Mouse (Mus musculus): ENCODE data around the gene Ano3. TPM values are rescaled to one million over a fixed set of nuclear protein-coding genes. Genes with fewer than 3 reads are reported as not detected.

The Ano3 gene
- total RNA-seq, 1 experiment, result 3.9 TPM

- in situ Hi-C loops (cut with MboI; ENCODE audit: low sequenced_read_pairs in 2 of 2, unreplicated experiment in 2 of 2), result no loop called here
- DNase-seq (ENCODE audit: low read depth, low spot score), result no peak
- TF ChIP-seq CHD2 (IDR thresholded peaks at IDR 0.05; ENCODE audit: low read depth, low read length), result no peak
- no peak for TF ChIP-seq MAFK (IDR thresholded peaks at IDR 0.05; ENCODE audit: insufficient read depth, low read depth, low read length)
- no peak for TF ChIP-seq ZNF384 (IDR thresholded peaks at IDR 0.05; ENCODE audit: low read depth, low read length)
- TF ChIP-seq ZC3H11A (IDR thresholded peaks at IDR 0.05; ENCODE audit: borderline replicate concordance, low read depth, low read length), result no peak
- no peak for TF ChIP-seq HCFC1 (IDR thresholded peaks at IDR 0.05; ENCODE audit: borderline replicate concordance, insufficient read depth, low read length)
These were observed 41.2 kb downstream of the Ano3 start for GRCm38 (mm10) chr2:110909506-110909905.

GRCm38 (mm10) chr2:110906473-110906872 is 44.2 kb downstream of the Ano3 start:
- no peaks in the 10 kb centered on the region for H3K9me3 ChIP-seq (ENCODE audit: control insufficient read depth, insufficient read depth, low read depth, low read length)
- H3K27ac ChIP-seq (ENCODE audit: insufficient read depth, low read depth, low read length, poor library complexity, severe bottlenecking), result no peak overlapping the region
- in situ Hi-C loops (cut with MboI; ENCODE audit: low sequenced_read_pairs in 2 of 2, unreplicated experiment in 2 of 2), result no loop called here
- H3K4me3 ChIP-seq (ENCODE audit: insufficient read depth in 1 of 2, low read depth in 1 of 2, low read length in 2 of 2, poor library complexity in 1 of 2, severe bottlenecking in 1 of 2), result no peak overlapping the region
- H3K36me3 ChIP-seq (ENCODE audit: control insufficient read depth, insufficient read depth, low read length, poor library complexity, severe bottlenecking), result no peaks in the 10 kb centered on the region
- TF ChIP-seq ZC3H11A (IDR thresholded peaks at IDR 0.05; ENCODE audit: borderline replicate concordance, low read depth, low read length) (no peak), ZNF384 (IDR thresholded peaks at IDR 0.05; ENCODE audit: low read depth, low read length) (no peak), CHD2 (IDR thresholded peaks at IDR 0.05; ENCODE audit: low read depth, low read length) (no peak), HCFC1 (IDR thresholded peaks at IDR 0.05; ENCODE audit: borderline replicate concordance, insufficient read depth, low read length) (no peak), MAFK (IDR thresholded peaks at IDR 0.05; ENCODE audit: insufficient read depth, low read depth, low read length) (no peak)
- no peak overlapping the region for H3K9ac ChIP-seq (ENCODE audit: insufficient read depth, low read depth, low read length, poor library complexity, severe bottlenecking)
- no peaks in the 10 kb centered on the region for H3K4me1 ChIP-seq (ENCODE audit: control insufficient read depth in 2 of 2, insufficient read depth in 2 of 2, low read length in 2 of 2, poor library complexity in 1 of 2)
- no peak for DNase-seq (ENCODE audit: low read depth, low spot score)

More at GRCm38 (mm10) chr2:110909506-110909905, 41.2 kb downstream of the Ano3 start:
- Histone ChIP-seq H3K4me1 (ENCODE audit: control insufficient read depth in 2 of 2, insufficient read depth in 2 of 2, low read length in 2 of 2, poor library complexity in 1 of 2) (no peaks in the 10 kb centered on the region), H3K9me3 (ENCODE audit: control insufficient read depth, insufficient read depth, low read depth, low read length) (no peaks in the 10 kb centered on the region), H3K4me3 (ENCODE audit: insufficient read depth in 1 of 2, low read depth in 1 of 2, low read length in 2 of 2, poor library complexity in 1 of 2, severe bottlenecking in 1 of 2) (no peak overlapping the region), H3K27ac (ENCODE audit: insufficient read depth, low read depth, low read length, poor library complexity, severe bottlenecking) (no peak overlapping the region), H3K36me3 (ENCODE audit: control insufficient read depth, insufficient read depth, low read length, poor library complexity, severe bottlenecking) (no peaks in the 10 kb centered on the region), H3K9ac (ENCODE audit: insufficient read depth, low read depth, low read length, poor library complexity, severe bottlenecking) (no peak overlapping the region)

GRCm38 (mm10) chr2:110896477-110897270 is 54.0 kb downstream of the Ano3 start:
- no peak overlapping the region for H3K4me3 ChIP-seq (ENCODE audit: insufficient read depth in 1 of 2, low read depth in 1 of 2, low read length in 2 of 2, poor library complexity in 1 of 2, severe bottlenecking in 1 of 2)
- no peaks in the 10 kb centered on the region for H3K36me3 ChIP-seq (ENCODE audit: control insufficient read depth, insufficient read depth, low read length, poor library complexity, severe bottlenecking)
- H3K9me3 ChIP-seq (ENCODE audit: control insufficient read depth, insufficient read depth, low read depth, low read length), result no peaks in the 10 kb centered on the region
- in situ Hi-C loops (cut with MboI; ENCODE audit: low sequenced_read_pairs in 2 of 2, unreplicated experiment in 2 of 2), result no loop called here
- no peak for DNase-seq (ENCODE audit: low read depth, low spot score)
- TF ChIP-seq HCFC1 (IDR thresholded peaks at IDR 0.05; ENCODE audit: borderline replicate concordance, insufficient read depth, low read length) (no peak), ZC3H11A (IDR thresholded peaks at IDR 0.05; ENCODE audit: borderline replicate concordance, low read depth, low read length) (no peak), ZNF384 (IDR thresholded peaks at IDR 0.05; ENCODE audit: low read depth, low read length) (no peak), MAFK (IDR thresholded peaks at IDR 0.05; ENCODE audit: insufficient read depth, low read depth, low read length) (no peak), CHD2 (IDR thresholded peaks at IDR 0.05; ENCODE audit: low read depth, low read length) (no peak)
- no peak overlapping the region for H3K27ac ChIP-seq (ENCODE audit: insufficient read depth, low read depth, low read length, poor library complexity, severe bottlenecking)
- H3K9ac ChIP-seq (ENCODE audit: insufficient read depth, low read depth, low read length, poor library complexity, severe bottlenecking), result no peak overlapping the region
- H3K4me1 ChIP-seq (ENCODE audit: control insufficient read depth in 2 of 2, insufficient read depth in 2 of 2, low read length in 2 of 2, poor library complexity in 1 of 2), result no peaks in the 10 kb centered on the region

- in situ Hi-C loops (cut with MboI; ENCODE audit: low sequenced_read_pairs in 2 of 2, unreplicated experiment in 2 of 2), result no loop called here
- no peak for DNase-seq (ENCODE audit: low read depth, low spot score)
- no peak overlapping the region for H3K27ac ChIP-seq (ENCODE audit: insufficient read depth, low read depth, low read length, poor library complexity, severe bottlenecking)
These were observed 79.1 kb downstream of the Ano3 start for GRCm38 (mm10) chr2:110871650-110872049.

More at GRCm38 (mm10) chr2:110871650-110872049, 79.1 kb downstream of the Ano3 start:
- TF ChIP-seq HCFC1 (IDR thresholded peaks at IDR 0.05; ENCODE audit: borderline replicate concordance, insufficient read depth, low read length) (no peak), CHD2 (IDR thresholded peaks at IDR 0.05; ENCODE audit: low read depth, low read length) (no peak), ZC3H11A (IDR thresholded peaks at IDR 0.05; ENCODE audit: borderline replicate concordance, low read depth, low read length) (no peak), ZNF384 (IDR thresholded peaks at IDR 0.05; ENCODE audit: low read depth, low read length) (no peak), MAFK (IDR thresholded peaks at IDR 0.05; ENCODE audit: insufficient read depth, low read depth, low read length) (no peak)
- no peak overlapping the region for H3K9ac ChIP-seq (ENCODE audit: insufficient read depth, low read depth, low read length, poor library complexity, severe bottlenecking)
- no peak overlapping the region for H3K4me3 ChIP-seq (ENCODE audit: insufficient read depth in 1 of 2, low read depth in 1 of 2, low read length in 2 of 2, poor library complexity in 1 of 2, severe bottlenecking in 1 of 2)
- H3K4me1 ChIP-seq (ENCODE audit: control insufficient read depth in 2 of 2, insufficient read depth in 2 of 2, low read length in 2 of 2, poor library complexity in 1 of 2), result no peaks in the 10 kb centered on the region
- H3K36me3 ChIP-seq (ENCODE audit: control insufficient read depth, insufficient read depth, low read length, poor library complexity, severe bottlenecking), result no peaks in the 10 kb centered on the region
- no peaks in the 10 kb centered on the region for H3K9me3 ChIP-seq (ENCODE audit: control insufficient read depth, insufficient read depth, low read depth, low read length)
